In genomic region chr8:79112480-79112879, GRCm38 (mm10) we compare ENCODE assay signal across 14 mouse cellular contexts.
DNase-seq lines count a peak whose midpoint lies in the region; ATAC-seq and TF ChIP-seq lines count a peak whose summit lies in the region.
"Had no signal": no experiment of that assay in that cellular context is flagged by ENCODE, and none has a peak within 500 bp of the region (broad histone marks: within the 10 kb centered on the region; RNA-seq: fewer than 3 reads in every experiment).

No protein-coding gene starts in this region.

- H3K27me3 ChIP-seq in liver, embryonic 12.5 days (replicated peaks): no peaks in the 10 kb centered on the region
- no peaks in the 10 kb centered on the region for H3K27me3 ChIP-seq in G1E (ENCODE audit: insufficient read depth, low read length)
- no peaks in the 10 kb centered on the region for H3K27me3 ChIP-seq in intestine, embryonic 16.5 days (replicated peaks; ENCODE audit: control insufficient read depth, insufficient read depth, low read length)
- H3K27me3 ChIP-seq: embryonic facial prominence, embryonic 15.5 days; lung, embryonic 15.5 days had no signal

- H3K36me3 ChIP-seq in liver, embryonic 12.5 days: no peaks in the 10 kb centered on the region
- peaks cover 64% of the 10 kb centered on the region for H3K36me3 ChIP-seq in G1E (replicated peaks)
- H3K36me3 ChIP-seq in intestine, embryonic 16.5 days (ENCODE audit: control insufficient read depth, insufficient read depth, low read length): 0 out of 2 replicates have a peak, but pooled peaks cover 5% of the 10 kb centered on the region
- H3K36me3 ChIP-seq: lung, embryonic 15.5 days had no signal

- peak; percentile 41; the same call in 1 of the 2 replicates for ATAC-seq in frontal cortex, adult (ENCODE audit: low TSS enrichment)
- ATAC-seq in liver, embryonic 12.5 days: 0 out of 2 replicates have a peak, but pooled peaks have one; percentile 43
- no peak for ATAC-seq in G1E (ENCODE audit: extremely low read depth, insufficient number of reproducible peaks, low FRiP score, poor library complexity, severe bottlenecking)
- ATAC-seq in intestine, embryonic 16.5 days: peak; percentile 25; the same call in 1 of the 2 replicates

- no peak overlapping the region for H3K4me3 ChIP-seq in liver, embryonic 12.5 days
- peak overlapping the region; percentile 48; the same call in 1 of the 2 replicates for H3K4me3 ChIP-seq in G1E (ENCODE audit: low read depth, low read length)
- H3K4me3 ChIP-seq in intestine, embryonic 16.5 days (ENCODE audit: low read length): no peak overlapping the region
- H3K4me3 ChIP-seq: embryonic facial prominence, embryonic 15.5 days; lung, embryonic 15.5 days had no signal

- H3K9me3 ChIP-seq in liver, embryonic 12.5 days (replicated peaks): no peaks in the 10 kb centered on the region
- H3K9me3 ChIP-seq in G1E (replicated peaks): no peaks in the 10 kb centered on the region
- H3K9me3 ChIP-seq in intestine, embryonic 16.5 days (ENCODE audit: control insufficient read depth, low read length): no peaks in the 10 kb centered on the region
- H3K9me3 ChIP-seq: embryonic facial prominence, embryonic 15.5 days; lung, embryonic 15.5 days had no signal

- WGBS in liver, embryonic 12.5 days (ENCODE audit: insufficient replicate concordance): 82% methylated on average over 17 of the region's 18 CpGs
- 92% methylated on average over 18 of the region's 18 CpGs for WGBS in intestine, embryonic 16.5 days

- TF ChIP-seq CTCF in G1E (IDR thresholded peaks at IDR 0.05; ENCODE audit: low read depth, low read length): no peak

- H3K9ac ChIP-seq in liver, embryonic 12.5 days: no peak overlapping the region
- no peak overlapping the region for H3K9ac ChIP-seq in intestine, embryonic 16.5 days (ENCODE audit: low read depth, low read length)
- H3K9ac ChIP-seq: embryonic facial prominence, embryonic 15.5 days; lung, embryonic 15.5 days had no signal

- no peaks in the 10 kb centered on the region for H3K4me1 ChIP-seq in liver, embryonic 12.5 days
- peaks cover 17% of the 10 kb centered on the region for H3K4me1 ChIP-seq in G1E (ENCODE audit: insufficient read depth, low read depth, low read length)
- 0 out of 2 replicates have a peak, but pooled peaks cover 3% of the 10 kb centered on the region for H3K4me1 ChIP-seq in intestine, embryonic 16.5 days (ENCODE audit: control insufficient read depth, insufficient read depth, low read length)
- H3K4me1 ChIP-seq: embryonic facial prominence, embryonic 15.5 days had no signal

- no peak overlapping the region for H3K4me2 ChIP-seq in liver, embryonic 12.5 days
- no peak overlapping the region for H3K4me2 ChIP-seq in intestine, embryonic 16.5 days (ENCODE audit: low read depth, low read length)
- H3K4me2 ChIP-seq: embryonic facial prominence, embryonic 15.5 days; lung, embryonic 15.5 days had no signal

- no peak for DNase-seq in frontal cortex, postnatal 14 days (ENCODE audit: low spot score in 2 of 2)
- DNase-seq in liver (no peak), G1E (ENCODE audit: low spot score) (no peak)
- DNase-seq in layer of hippocampus, adult 9-11 months: no peak
- no peak for DNase-seq in spleen, postnatal 4 days (ENCODE audit: low spot score in 2 of 2)
- DNase-seq: adrenal gland, postnatal 10 days; cerebellum, postnatal 25 days; retina, postnatal 1 day; thymus, adult 18-20 months had no signal

- H3K27ac ChIP-seq in liver, embryonic 12.5 days: no peak overlapping the region
- H3K27ac ChIP-seq in intestine, embryonic 16.5 days (ENCODE audit: low read length): no peak overlapping the region
- H3K27ac ChIP-seq: embryonic facial prominence, embryonic 15.5 days; lung, embryonic 15.5 days had no signal
